Mouse (Mus musculus) myocyte (in vitro differentiated cells): ENCODE results near the gene Dazl. TPM values are rescaled to one million over a fixed set of nuclear protein-coding genes. Genes with fewer than 3 reads are reported as not detected.

ENCODE experiments used
- H3K27me3 ChIP-seq: one replicate; pipeline ENCODE4 v1.6.1; 2011; ENCODE audit not compliant: control insufficient read depth, insufficient read depth, insufficient read length
- H3K36me3 ChIP-seq: one replicate; pipeline ENCODE4 v1.6.1; 2011; ENCODE audit not compliant: control insufficient read depth, insufficient read depth
- H3K4me2 ChIP-seq: one replicate; pipeline ENCODE4 v1.6.1; 2011; ENCODE audit warnings: low read depth, control low read depth
- H3K4me3 ChIP-seq: one replicate; pipeline ENCODE4 v1.5.1; 2011; ENCODE audit warnings: mild to moderate bottlenecking, control low read depth, moderate library complexity
- H3K79me2 ChIP-seq: one replicate; pipeline ENCODE4 v1.6.1; 2011; ENCODE audit not compliant: control insufficient read depth, insufficient read depth
- H3ac ChIP-seq: one replicate; pipeline ENCODE4 v1.6.1; 2011; ENCODE audit not compliant: control insufficient read depth, insufficient read length
- CEBPB ChIP-seq: IDR thresholded peaks from 2 replicates; pipeline ENCODE4 v1.6.1; 2011; ENCODE audit warnings: mild to moderate bottlenecking, moderate library complexity; ENCODE audit not compliant: poor library complexity, insufficient read depth, severe bottlenecking
- E2F4 ChIP-seq: IDR thresholded peaks from one replicate; pipeline ENCODE4 v1.6.1; 2011; ENCODE audit warnings: mild to moderate bottlenecking, control low read depth, moderate library complexity; ENCODE audit not compliant: insufficient read depth
- MAX ChIP-seq: IDR thresholded peaks from one replicate; pipeline ENCODE4 v1.6.1; 2011; ENCODE audit warnings: low read depth, mild to moderate bottlenecking, control low read depth
- MYOD1 ChIP-seq, 3 experiments: IDR thresholded peaks; one replicate each; pipeline ENCODE4 v1.6.1; 2011; ENCODE audit warnings: control low read depth in 2 of 3, low read depth in 2 of 3, mild to moderate bottlenecking in 2 of 3, moderate library complexity in 1 of 3; ENCODE audit not compliant: insufficient read length in 2 of 3, control insufficient read depth in 1 of 3
- MYOG ChIP-seq, 3 experiments: IDR thresholded peaks; one replicate each; pipeline ENCODE4 v1.6.1; 2011; ENCODE audit warnings: control low read depth in 2 of 3, low read depth in 2 of 3, mild to moderate bottlenecking in 2 of 3; ENCODE audit not compliant: insufficient read length in 2 of 3, control insufficient read depth in 1 of 3, insufficient read depth in 1 of 3
- POLR2A ChIP-seq: IDR thresholded peaks from one replicate; pipeline ENCODE4 v1.6.1; 2011; ENCODE audit warnings: low read depth, mild to moderate bottlenecking, control low read depth, moderate library complexity; ENCODE audit not compliant: insufficient read length
- POLR2AphosphoS2 ChIP-seq: IDR thresholded peaks from one replicate; pipeline ENCODE4 v1.6.1; 2011; ENCODE audit warnings: low read depth, control low read depth; ENCODE audit not compliant: insufficient read length
- REST ChIP-seq: IDR thresholded peaks from one replicate; pipeline ENCODE4 v1.6.1; 2011; ENCODE audit warnings: mild to moderate bottlenecking, control low read depth, moderate library complexity; ENCODE audit not compliant: insufficient read depth, insufficient read length
- SRF ChIP-seq: IDR thresholded peaks from one replicate; pipeline ENCODE4 v1.6.1; 2011; ENCODE audit warnings: low read depth; ENCODE audit not compliant: control insufficient read depth, insufficient read length
- TCF12 ChIP-seq: IDR thresholded peaks from one replicate; pipeline ENCODE4 v1.6.1; 2011; ENCODE audit warnings: mild to moderate bottlenecking, control low read depth; ENCODE audit not compliant: poor library complexity, insufficient read depth, severe bottlenecking
- TCF3 ChIP-seq: IDR thresholded peaks from one replicate; pipeline ENCODE4 v1.6.1; 2011; ENCODE audit warnings: low read depth, control low read depth; ENCODE audit not compliant: insufficient read length
- USF1 ChIP-seq: IDR thresholded peaks from one replicate; pipeline ENCODE4 v1.6.1; 2011; ENCODE audit warnings: low read depth, mild to moderate bottlenecking, control low read depth, moderate library complexity
- polyA plus RNA-seq: library from polyadenylated mRNA; unstranded; fragments of >200 nt; fragmentation: generic; extraction: Trizol; gene quantifications from one replicate; pipeline ENCODE4 v1.2.1, GENCODE M21; 2012; ENCODE audit warnings: missing spikeins

The Dazl gene
- polyA plus RNA-seq, 1 experiment = not detected

GRCm38 (mm10) chr17:50244675-50245074 lies 48.8 kb downstream of the Dazl start:
- TF ChIP-seq MYOD1 (IDR thresholded peaks at IDR 0.05; ENCODE audit: control insufficient read depth in 1 of 3, insufficient read length in 2 of 3, low read depth in 2 of 3) = no peak
- TF ChIP-seq USF1 = no peak
- no peak for TF ChIP-seq E2F4
- TF ChIP-seq REST = no peak
- no peak for TF ChIP-seq SRF
- no peak for TF ChIP-seq TCF3
- no peak for TF ChIP-seq MYOG (IDR thresholded peaks at IDR 0.05; ENCODE audit: control insufficient read depth in 1 of 3, insufficient read depth in 1 of 3, insufficient read length in 2 of 3, low read depth in 2 of 3)
- TF ChIP-seq TCF12 = no peak
- no peak for TF ChIP-seq POLR2AphosphoS2
- TF ChIP-seq POLR2A = no peak
- TF ChIP-seq CEBPB = no peak
- no peak for TF ChIP-seq MAX
- no peaks in the 10 kb centered on the region for H3K27me3 ChIP-seq
- H3K4me2 ChIP-seq = no peak overlapping the region
- no peaks in the 10 kb centered on the region for H3K36me3 ChIP-seq
- no peak overlapping the region for H3ac ChIP-seq
- no peak overlapping the region for H3K4me3 ChIP-seq
- no peaks in the 10 kb centered on the region for H3K79me2 ChIP-seq

DNA sequence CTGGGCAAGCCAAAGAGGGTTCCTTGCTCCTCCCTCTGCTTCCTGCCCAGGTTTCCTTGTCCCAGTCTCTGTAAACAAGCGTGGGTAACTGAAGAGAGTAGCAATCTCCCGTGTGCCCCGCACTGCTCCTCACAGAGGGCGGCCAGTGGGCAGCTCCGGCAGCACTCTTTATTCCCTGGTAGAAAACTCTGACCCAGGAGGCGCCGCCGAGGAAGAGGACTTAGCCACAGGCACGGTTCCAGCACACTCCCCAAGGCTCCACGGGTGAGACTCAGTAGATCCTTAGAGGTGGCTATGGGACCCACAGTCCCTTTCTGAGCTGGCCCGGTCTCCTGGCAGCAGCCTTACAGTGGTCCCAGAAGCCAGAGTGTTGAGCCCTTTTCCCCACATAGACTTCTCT lies 50.1 kb downstream of the Dazl start:
- no peaks in the 10 kb centered on the region for H3K27me3 ChIP-seq
- no peak for TF ChIP-seq MYOD1 (IDR thresholded peaks at IDR 0.05; ENCODE audit: control insufficient read depth in 1 of 3, insufficient read length in 2 of 3, low read depth in 2 of 3)
- no peak for TF ChIP-seq SRF
- TF ChIP-seq E2F4 = no peak
- no peak for TF ChIP-seq POLR2AphosphoS2
- no peak overlapping the region for H3K4me3 ChIP-seq
- H3K4me2 ChIP-seq = no peak overlapping the region
- H3K79me2 ChIP-seq = no peaks in the 10 kb centered on the region
- no peaks in the 10 kb centered on the region for H3K36me3 ChIP-seq
- H3ac ChIP-seq = no peak overlapping the region

- H3ac ChIP-seq = no peak overlapping the region
- TF ChIP-seq MYOD1 (IDR thresholded peaks at IDR 0.05; ENCODE audit: control insufficient read depth in 1 of 3, insufficient read length in 2 of 3, low read depth in 2 of 3) = no peak
- TF ChIP-seq E2F4 = no peak
- no peak for TF ChIP-seq REST
- TF ChIP-seq MAX = no peak
- TF ChIP-seq POLR2AphosphoS2 = no peak
- TF ChIP-seq MYOG (IDR thresholded peaks at IDR 0.05; ENCODE audit: control insufficient read depth in 1 of 3, insufficient read depth in 1 of 3, insufficient read length in 2 of 3, low read depth in 2 of 3) = no peak
- no peak for TF ChIP-seq TCF3
- no peak for TF ChIP-seq POLR2A
- no peak for TF ChIP-seq CEBPB
- no peak for TF ChIP-seq TCF12
- no peak for TF ChIP-seq USF1
- TF ChIP-seq SRF = no peak
Measured at GRCm38 (mm10) chr17:50237818-50238610, 55.4 kb downstream of the Dazl start.

DNA sequence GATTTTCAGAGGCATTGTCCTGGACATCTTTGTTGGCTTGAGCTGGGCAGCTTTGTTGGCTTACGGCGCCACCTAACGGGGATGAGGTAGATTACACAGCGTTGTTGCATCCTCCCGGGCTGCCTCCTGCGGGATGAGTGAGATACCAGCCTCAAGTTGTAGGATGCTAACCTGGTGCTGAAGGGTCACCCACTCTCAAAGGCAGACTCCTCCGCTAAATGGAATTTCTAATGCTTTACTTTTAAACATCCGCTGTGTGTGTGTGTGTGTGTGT lies 56.1 kb downstream of the Dazl start:
- Histone ChIP-seq H3ac (no peak overlapping the region), H3K36me3 (no peaks in the 10 kb centered on the region), H3K27me3 (no peaks in the 10 kb centered on the region), H3K79me2 (no peaks in the 10 kb centered on the region), H3K4me3 (no peak overlapping the region), H3K4me2 (no peak overlapping the region)
- TF ChIP-seq POLR2AphosphoS2 = no peak
- no peak for TF ChIP-seq MYOG (IDR thresholded peaks at IDR 0.05; ENCODE audit: control insufficient read depth in 1 of 3, insufficient read depth in 1 of 3, insufficient read length in 2 of 3, low read depth in 2 of 3)
- no peak for TF ChIP-seq TCF12
- no peak for TF ChIP-seq CEBPB

More at GRCm38 (mm10) chr17:50237818-50238610, 55.4 kb downstream of the Dazl start:
- Histone ChIP-seq H3K79me2 (no peaks in the 10 kb centered on the region), H3K4me3 (no peak overlapping the region), H3K4me2 (no peak overlapping the region), H3K27me3 (no peaks in the 10 kb centered on the region), H3K36me3 (no peaks in the 10 kb centered on the region)

- no peak for TF ChIP-seq POLR2A
- no peak for TF ChIP-seq E2F4
- TF ChIP-seq MYOD1 (IDR thresholded peaks at IDR 0.05; ENCODE audit: control insufficient read depth in 1 of 3, insufficient read length in 2 of 3, low read depth in 2 of 3) = no peak
- TF ChIP-seq TCF12 = no peak
- no peak for TF ChIP-seq MAX
- TF ChIP-seq USF1 = no peak
- TF ChIP-seq CEBPB = no peak
- TF ChIP-seq SRF = no peak
- TF ChIP-seq POLR2AphosphoS2 = no peak
- TF ChIP-seq TCF3 = no peak
- TF ChIP-seq MYOG (IDR thresholded peaks at IDR 0.05; ENCODE audit: control insufficient read depth in 1 of 3, insufficient read depth in 1 of 3, insufficient read length in 2 of 3, low read depth in 2 of 3) = no peak
- no peak for TF ChIP-seq REST
- H3K4me3 ChIP-seq = no peak overlapping the region
- H3K4me2 ChIP-seq = no peak overlapping the region
Measured at GRCm38 (mm10) chr17:50236702-50237435, 56.6 kb downstream of the Dazl start.

More at GRCm38 (mm10) chr17:50236702-50237435, 56.6 kb downstream of the Dazl start:
- no peaks in the 10 kb centered on the region for H3K79me2 ChIP-seq
- no peaks in the 10 kb centered on the region for H3K36me3 ChIP-seq
- H3K27me3 ChIP-seq = no peaks in the 10 kb centered on the region
- no peak overlapping the region for H3ac ChIP-seq
